In genomic region chr3:86859791-86860190, GRCm38 (mm10) we compare ENCODE assay signal across 29 mouse cellular contexts.
"Had no signal": no experiment of that assay in that cellular context is flagged by ENCODE, and none has a peak within 500 bp of the region (broad histone marks: within the 10 kb centered on the region; RNA-seq: fewer than 3 reads in every experiment).

No protein-coding gene starts in this region.

- DNase-seq: gastrocnemius, adult 2 months; gastrocnemius, postnatal 10 days; gastrocnemius, postnatal 25 days; heart, postnatal 10 days; heart, postnatal 4 days; kidney, adult 2 months; kidney, adult 9 months; kidney, postnatal 14 days; kidney, postnatal 36 days; layer of hippocampus, adult 9-11 months; layer of hippocampus, postnatal 36 days; liver; liver, embryonic 13.5 days; liver, postnatal 0 days had no signal

- H3K4me3 ChIP-seq: gastrocnemius, adult 2 months; heart, embryonic 10.5 days; heart, embryonic 12.5 days; hindbrain, embryonic 10.5 days; hindbrain, embryonic 12.5 days; intestine, embryonic 15.5 days; kidney, embryonic 15.5 days; limb, embryonic 10.5 days; limb, embryonic 12.5 days; liver, embryonic 13.5 days; liver, embryonic 15.5 days had no signal

- H3K27me3 ChIP-seq: heart, embryonic 12.5 days; hindbrain, embryonic 12.5 days; intestine, embryonic 15.5 days; kidney, embryonic 15.5 days; liver, embryonic 13.5 days; liver, embryonic 15.5 days had no signal

- H3K9ac ChIP-seq: heart, embryonic 12.5 days; hindbrain, embryonic 12.5 days; hindbrain, embryonic 14.5 days; intestine, embryonic 15.5 days; kidney, embryonic 15.5 days; limb, embryonic 12.5 days; liver, embryonic 13.5 days; liver, embryonic 15.5 days; liver, postnatal 0 days had no signal

- H3K27ac ChIP-seq: gastrocnemius, adult 2 months; heart, embryonic 10.5 days; hindbrain, embryonic 10.5 days; hindbrain, embryonic 12.5 days; hindbrain, embryonic 14.5 days; intestine, embryonic 15.5 days; kidney, embryonic 15.5 days; kidney, postnatal 0 days; limb, embryonic 10.5 days; limb, embryonic 12.5 days; liver, embryonic 13.5 days; liver, embryonic 15.5 days had no signal

- H3K36me3 ChIP-seq: heart, embryonic 10.5 days; heart, embryonic 12.5 days; hindbrain, embryonic 10.5 days; hindbrain, embryonic 12.5 days; intestine, embryonic 15.5 days; kidney, embryonic 15.5 days; limb, embryonic 10.5 days; limb, embryonic 12.5 days; liver, embryonic 13.5 days; liver, embryonic 15.5 days had no signal

- H3K4me2 ChIP-seq: heart, embryonic 12.5 days; hindbrain, embryonic 12.5 days; hindbrain, embryonic 14.5 days; intestine, embryonic 15.5 days; kidney, embryonic 15.5 days; limb, embryonic 12.5 days; liver, embryonic 11.5 days; liver, embryonic 13.5 days; liver, embryonic 15.5 days had no signal

- H3K9me3 ChIP-seq: heart, embryonic 10.5 days; heart, embryonic 12.5 days; hindbrain, embryonic 10.5 days; hindbrain, embryonic 12.5 days; intestine, embryonic 15.5 days; kidney, embryonic 15.5 days; limb, embryonic 10.5 days; limb, embryonic 12.5 days; liver, embryonic 13.5 days; liver, embryonic 15.5 days had no signal

- H3K4me1 ChIP-seq: intestine, embryonic 15.5 days; liver, embryonic 13.5 days; liver, embryonic 15.5 days had no signal

- ATAC-seq: hindbrain, embryonic 16.5 days; inflammation-experienced regulatory T-cells, adult 6 months; intestine, embryonic 15.5 days; intestine, postnatal 0 days; liver, postnatal 0 days had no signal
